Mouse (Mus musculus): ENCODE data around the gene Fcrl5. TPM values are rescaled to one million over a fixed set of nuclear protein-coding genes. Genes with fewer than 3 reads are reported as not detected.

Gene Fcrl5
- 0.94 and 1.3 TPM in 2 replicates for polyA plus RNA-seq (2012; ENCODE audit: low replicate concordance)

DNA sequence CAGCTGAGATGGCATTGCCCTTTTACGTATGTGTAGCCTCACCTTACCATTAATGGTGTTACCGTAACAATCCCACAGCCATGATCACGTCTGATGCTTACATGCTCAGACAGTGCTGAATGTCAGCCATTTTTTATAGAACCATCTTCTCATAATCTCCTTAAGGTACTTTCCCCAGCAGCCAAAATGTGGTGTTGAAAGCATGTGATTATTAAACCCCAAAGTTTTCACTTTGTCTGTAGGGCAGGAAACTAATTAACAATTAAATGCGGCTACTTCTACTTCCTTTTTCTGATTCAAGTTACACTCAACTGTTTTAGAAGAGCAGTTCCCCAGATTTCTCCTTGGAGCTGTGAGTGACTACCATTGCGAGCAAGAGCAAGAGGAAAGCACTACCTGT, at the start of gene Fcrl5:
Gene Fcrl5, plus strand, starts transcription at position 295 of the 400 bp plus-strand sequence.

DNA sequence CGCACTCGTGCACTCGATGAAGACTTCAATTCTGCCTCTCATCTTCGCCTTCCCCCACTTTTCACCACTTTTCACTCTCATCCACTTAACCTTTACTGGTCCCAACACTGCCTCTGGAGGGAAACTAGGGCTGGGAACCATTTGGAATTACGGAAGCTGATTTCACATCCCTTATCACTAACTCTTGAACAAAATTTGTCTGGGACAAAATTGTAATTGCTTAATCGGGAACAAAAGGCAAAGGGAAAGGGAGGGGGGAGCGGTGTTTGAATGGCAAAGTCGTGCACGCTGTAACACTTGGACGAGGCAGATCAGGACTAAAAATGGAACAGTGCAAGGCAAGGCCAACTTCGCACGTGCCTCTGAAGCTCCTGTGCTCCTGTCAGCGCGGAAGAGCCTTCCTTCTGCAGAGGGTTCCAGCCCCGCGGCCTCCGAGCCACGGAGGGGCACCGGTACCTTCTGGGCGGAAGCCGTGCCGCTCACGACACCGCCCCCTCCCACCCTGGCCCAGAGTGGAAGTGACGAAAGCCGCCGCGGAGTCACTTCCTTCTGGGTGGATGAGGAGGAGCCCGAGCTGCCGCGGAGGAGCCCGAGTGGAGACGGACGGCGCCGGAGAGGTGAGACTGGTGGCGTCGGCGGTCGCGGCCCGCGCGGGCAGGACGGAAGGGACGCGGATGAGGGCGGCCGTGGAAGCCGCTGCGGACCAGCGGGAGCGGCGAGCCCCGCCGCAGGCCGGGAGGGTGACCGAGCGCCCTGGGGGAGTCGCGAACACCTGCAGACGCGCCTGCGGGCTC, 89.7 kb downstream of the Fcrl5 start, which contains the start of gene Etv3:
Gene Etv3, plus strand, starts transcription at position 365 of the 794 bp plus-strand sequence.

Other genes with a start within 250 kb of the Fcrl5 start
- gene Fcrls, start 172.0 kb upstream of the Fcrl5 start, polyA plus RNA-seq (2012; ENCODE audit: low replicate concordance), result 0.05 and 0.44 TPM in 2 replicates
- 7.1 and 11.8 TPM in 2 replicates for gene Cd5l, start 77.9 kb upstream of the Fcrl5 start, polyA plus RNA-seq (2012; ENCODE audit: low replicate concordance)
- gene Fcrl1, start 59.4 kb upstream of the Fcrl5 start, polyA plus RNA-seq (2012; ENCODE audit: low replicate concordance), result 13.1 and 94.9 TPM in 2 replicates
- 36.4 and 47.5 TPM in 2 replicates for gene Etv3, start 89.6 kb downstream of the Fcrl5 start, polyA plus RNA-seq (2012; ENCODE audit: low replicate concordance)
- gene Arhgef11, start 181.8 kb downstream of the Fcrl5 start, polyA plus RNA-seq (2012; ENCODE audit: low replicate concordance), result 7.9 and 12.6 TPM in 2 replicates

Measured in hematopoietic multipotent progenitor cell, adult 10-12 weeks (in vitro differentiated cells).